18 mouse cellular contexts compared by ENCODE assay signal in genomic region chr17:79960688-79961087, GRCm38 (mm10).
"Had no signal": no experiment of that assay in that cellular context is flagged by ENCODE, and none has a peak within 500 bp of the region (broad histone marks: within the 10 kb centered on the region; RNA-seq: fewer than 3 reads in every experiment).

No protein-coding gene starts in this region.

- H3K9me3 ChIP-seq: intestine, embryonic 15.5 days; midbrain, embryonic 12.5 days; midbrain, embryonic 15.5 days; neural tube, embryonic 12.5 days; neural tube, embryonic 15.5 days had no signal

- H3K4me2 ChIP-seq: intestine, embryonic 15.5 days; lung, embryonic 14.5 days; midbrain, embryonic 12.5 days; midbrain, embryonic 15.5 days; neural tube, embryonic 12.5 days; neural tube, embryonic 15.5 days had no signal

- H3K27ac ChIP-seq: intestine, embryonic 15.5 days; layer of hippocampus, adult 2 months; liver, embryonic 14.5 days; macrophage; midbrain, embryonic 12.5 days; midbrain, embryonic 15.5 days; neural tube, embryonic 12.5 days; neural tube, embryonic 15.5 days; stomach, postnatal 0 days had no signal

- H3K36me3 ChIP-seq: intestine, embryonic 15.5 days; midbrain, embryonic 12.5 days; midbrain, embryonic 15.5 days; neural tube, embryonic 12.5 days; neural tube, embryonic 15.5 days had no signal

- H3K4me3 ChIP-seq: intestine, embryonic 15.5 days; layer of hippocampus, adult 2 months; midbrain, embryonic 12.5 days; midbrain, embryonic 15.5 days; neural tube, embryonic 12.5 days; neural tube, embryonic 15.5 days had no signal

- ATAC-seq: intestine, embryonic 15.5 days; liver, postnatal 0 days; lung, postnatal 0 days; midbrain, embryonic 15.5 days had no signal

- H3K4me1 ChIP-seq: midbrain, embryonic 15.5 days; neural tube, embryonic 12.5 days had no signal

- H3K27me3 ChIP-seq: intestine, embryonic 15.5 days; midbrain, embryonic 15.5 days; neural tube, embryonic 12.5 days; neural tube, embryonic 15.5 days had no signal

- H3K9ac ChIP-seq: intestine, embryonic 15.5 days; liver, embryonic 14.5 days; liver, postnatal 0 days; lung, embryonic 14.5 days; midbrain, embryonic 12.5 days; midbrain, embryonic 15.5 days; neural tube, embryonic 12.5 days; neural tube, embryonic 15.5 days had no signal

- DNase-seq: kidney, adult 11 months; kidney, adult 9 months; layer of hippocampus, adult 9-11 months; liver, postnatal 0 days; right cerebral cortex, postnatal 14 days; right cerebral cortex, postnatal 4 days; thymus, postnatal 14 days had no signal
